Mouse (Mus musculus): ENCODE measurements at regions not wholly inside any gene's neighbourhood (a gene's known extent, or its start where the extent isn't known, plus 50 kb on each side); places are given as distances from the start of the nearest gene placed in this dataset.
A peak's percentile ranks its signal among the peaks of the same experiment; 100 is the strongest.

- DNase-seq, result peak; percentile 49 to 51
Measured at GRCm38 (mm10) chr14:24550763-24551471, 64.0 kb downstream of the Rps24 start.

- DNase-seq, result no peak
Measured at GRCm38 (mm10) chr14:24551472-24551783, 64.5 kb downstream of the Rps24 start.

- DNase-seq, result no peak
Measured at GRCm38 (mm10) chr14:24564801-24565624, 78.1 kb downstream of the Rps24 start.

- no peak for DNase-seq
Measured at GRCm38 (mm10) chr14:24565718-24566322, 78.9 kb downstream of the Rps24 start.

- DNase-seq, result no peak
Measured at GRCm38 (mm10) chr14:24575111-24575510, 88.2 kb downstream of the Rps24 start.

GRCm38 (mm10) chr14:24578535-24579111 is 91.7 kb downstream of the Rps24 start:
- peak; percentile 89 to 92 for DNase-seq

- peak in 1 of 2 experiments; percentile 30 for DNase-seq
Measured at GRCm38 (mm10) chr14:24579153-24579795, 92.3 kb downstream of the Rps24 start.

- no peak for DNase-seq
Measured at GRCm38 (mm10) chr14:24586133-24586908, 99.4 kb downstream of the Rps24 start.

- DNase-seq, result peak; percentile 21 to 23
Measured at GRCm38 (mm10) chr14:24586982-24587672, 100.2 kb downstream of the Rps24 start.

- no peak for DNase-seq
Measured at GRCm38 (mm10) chr14:24588041-24588440, 101.1 kb downstream of the Rps24 start.

- DNase-seq, result peak; percentile 24 to 39
Measured at GRCm38 (mm10) chr14:24606444-24607173, 119.7 kb downstream of the Rps24 start.

GRCm38 (mm10) chr14:24608356-24608755 is 121.4 kb downstream of the Rps24 start:
- no peak for DNase-seq

- DNase-seq, result no peak
Measured at GRCm38 (mm10) chr14:24612254-24612995, 125.5 kb downstream of the Rps24 start.

- DNase-seq, result no peak
Measured at GRCm38 (mm10) chr14:24615776-24616175, 128.9 kb downstream of the Rps24 start.

- DNase-seq, result no peak
Measured at GRCm38 (mm10) chr14:24616306-24617125, 129.6 kb downstream of the Rps24 start.

GRCm38 (mm10) chr14:24617126-24617375 is 130.1 kb downstream of the Rps24 start:
- no peak for DNase-seq

GRCm38 (mm10) chr14:24617393-24617861 is 130.5 kb downstream of the Rps24 start:
- DNase-seq, result peak; percentile 31 to 50

GRCm38 (mm10) chr14:24618226-24619038 is 131.5 kb downstream of the Rps24 start:
- DNase-seq, result peak in 1 of 2 experiments; percentile 16
